Mouse (Mus musculus): Measurements from ENCODE around the gene Ube2s. TPM values are rescaled to one million over a fixed set of nuclear protein-coding genes. Genes with fewer than 3 reads are reported as not detected.

Gene Ube2s
- total RNA-seq, 2 experiments from 2014 or later = 119 to 128 TPM

Other genes with a start within 250 kb of the Ube2s start
- not detected for gene Ptprh, start 208.5 kb downstream of the Ube2s start, total RNA-seq (2021)
- gene Tmem86b, start 181.2 kb downstream of the Ube2s start, total RNA-seq (2021) = 1 to 10 TPM; 7.4 to 9.6 TPM
- 10 to 100 TPM; 79.2 to 98.8 TPM for gene Ppp6r1, start 153.6 kb downstream of the Ube2s start, total RNA-seq (2021)
- gene Hspbp1, start 127.5 kb downstream of the Ube2s start, total RNA-seq (2021) = 10 to 100 TPM; 47.8 TPM
- 1 to 10 TPM; 4.0 to 5.3 TPM for gene Brsk1, start 122.0 kb downstream of the Ube2s start, total RNA-seq (2021)
- under 1 TPM; 0.36 to 0.38 TPM for gene Tmem150b, start 87.3 kb downstream of the Ube2s start, total RNA-seq (2021)
- gene Kmt5c, start 72.5 kb downstream of the Ube2s start, total RNA-seq (2021) = 10 to 100 TPM; 34.5 to 35.3 TPM
- 10 to 100 TPM in 1 of 2 experiments, 1 to 10 TPM in 1; 7.6 to 10.6 TPM for gene Cox6b2, start 59.5 kb downstream of the Ube2s start, total RNA-seq (2021)
- gene Fam71e2, start 41.3 kb downstream of the Ube2s start, total RNA-seq (2021) = not detected
- gene Il11, start 29.7 kb downstream of the Ube2s start, total RNA-seq (2021) = under 1 TPM; 0.17 to 0.51 TPM
- gene Tmem190, start 29.7 kb downstream of the Ube2s start, total RNA-seq (2021) = not detected
- 10 to 100 TPM in 1 of 2 experiments, 1 to 10 TPM in 1; 6.5 to 12.1 TPM for gene Tmem238, start 22.9 kb downstream of the Ube2s start, total RNA-seq (2021)
- gene Rpl28, start 19.7 kb downstream of the Ube2s start, total RNA-seq (2021) = 100 to 1,000 TPM; 849 to 923 TPM
- gene Shisa7, start 32.1 kb upstream of the Ube2s start, total RNA-seq (2021) = 1 to 10 TPM; 2.1 to 2.4 TPM
- 10 to 100 TPM in 1 of 2 experiments, 1 to 10 TPM in 1; 9.6 to 18.3 TPM for gene Isoc2b, start 57.7 kb upstream of the Ube2s start, total RNA-seq (2021)
- 10 to 100 TPM; 32.7 to 38.0 TPM for gene Isoc2a, start 64.6 kb upstream of the Ube2s start, total RNA-seq (2021)
- gene Gm36210, start 93.9 kb upstream of the Ube2s start, total RNA-seq (2021) = not detected
- 10 to 100 TPM; 13.9 to 17.2 TPM for gene Zfp628, start 102.6 kb upstream of the Ube2s start, total RNA-seq (2021)
- 10 to 100 TPM in 1 of 2 experiments, 1 to 10 TPM in 1; 9.8 to 11.6 TPM for gene Nat14, start 109.4 kb upstream of the Ube2s start, total RNA-seq (2021)
- 1 to 10 TPM; 2.2 to 2.5 TPM for gene Ssc5d, start 113.2 kb upstream of the Ube2s start, total RNA-seq (2021)
- gene Sbk2, start 151.8 kb upstream of the Ube2s start, total RNA-seq (2021) = 1 to 10 TPM in 1 of 2 experiments, under 1 TPM in 1; 0.96 to 2.5 TPM
- under 1 TPM; 0.13 to 0.22 TPM for gene Sbk3, start 158.6 kb upstream of the Ube2s start, total RNA-seq (2021)
- 10 to 100 TPM; 15.9 to 25.4 TPM for gene Zfp579, start 183.6 kb upstream of the Ube2s start, total RNA-seq (2021)
- gene Zfp524, start 201.8 kb upstream of the Ube2s start, total RNA-seq (2021) = 10 to 100 TPM; 10.2 to 11.5 TPM
- 10 to 100 TPM; 21.7 to 22.5 TPM for gene Fiz1, start 202.1 kb upstream of the Ube2s start, total RNA-seq (2021)
- not detected for gene Gm44973, start 202.9 kb upstream of the Ube2s start, total RNA-seq (2021)
- gene Zfp865, start 207.8 kb upstream of the Ube2s start, total RNA-seq (2021) = 10 to 100 TPM; 24.4 to 24.5 TPM
- 1 to 10 TPM; 1.5 to 2.6 TPM for gene Ccdc106, start 208.0 kb upstream of the Ube2s start, total RNA-seq (2021)
- not detected for gene 4632433K11Rik, start 221.5 kb upstream of the Ube2s start, total RNA-seq (2021)
- 1 to 10 TPM; 3.4 to 4.1 TPM for gene Zfp784, start 225.9 kb upstream of the Ube2s start, total RNA-seq (2021)
- gene Zfp580, start 238.9 kb upstream of the Ube2s start, total RNA-seq (2021) = 1 to 10 TPM; 5.1 to 5.7 TPM
- 100 to 1,000 TPM; 145 to 156 TPM for gene U2af2, start 249.6 kb upstream of the Ube2s start, total RNA-seq (2021)

Measured in adrenal gland, adult 18-20 months (tissue).